Mouse (Mus musculus): ENCODE measurements around the gene Wdr11. TPM values are rescaled to one million over a fixed set of nuclear protein-coding genes. Genes with fewer than 3 reads are reported as not detected.
A peak's percentile ranks its signal among the peaks of the same experiment; 100 is the strongest.

The Wdr11 gene
- polyA plus RNA-seq, 1 experiment from 2014 or later = 47.4 TPM

GRCm38 (mm10) chr7:129675852-129676251 is 84.2 kb downstream of the Wdr11 start:
- H3K27ac ChIP-seq = no peak overlapping the region
- 95% methylated on average over 6 of the region's 6 CpGs for WGBS
- H3K4me1 ChIP-seq = peaks cover 34% of the 10 kb centered on the region
- no peaks in the 10 kb centered on the region for H3K36me3 ChIP-seq
- DNase-seq (ENCODE audit: low spot score) = no peak
- no peaks in the 10 kb centered on the region for H3K9me3 ChIP-seq (replicated peaks)
- H3K27me3 ChIP-seq (ENCODE audit: low read depth, poor library complexity, severe bottlenecking) = peaks cover 16% of the 10 kb centered on the region
- H3K4me3 ChIP-seq = no peak overlapping the region

DNA sequence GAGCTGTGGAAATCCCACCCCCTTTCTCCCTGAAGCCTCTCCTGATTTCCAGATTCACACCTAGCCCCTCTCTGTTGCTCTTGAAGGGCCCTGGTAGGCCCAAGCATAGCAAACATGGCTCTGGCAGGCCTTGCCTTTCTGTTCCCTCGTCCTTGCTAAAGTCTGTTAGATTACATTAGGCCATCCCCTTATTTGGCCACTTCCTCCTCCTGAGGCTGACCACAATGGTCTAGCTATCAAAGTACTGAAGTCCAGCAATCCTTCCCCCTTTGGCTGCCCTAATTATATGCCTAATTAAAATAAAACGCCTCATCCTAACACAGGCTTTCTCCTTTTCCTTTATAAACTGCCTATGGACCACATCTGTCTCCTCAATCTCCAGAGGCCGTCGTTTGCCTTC is 85.5 kb downstream of the Wdr11 start:
- DNase-seq (ENCODE audit: low spot score) = no peak
- WGBS = 71% methylated on average over 4 of the region's 4 CpGs
- H3K4me1 ChIP-seq = peaks cover 43% of the 10 kb centered on the region
- H3K9me3 ChIP-seq (replicated peaks) = no peaks in the 10 kb centered on the region
- no peaks in the 10 kb centered on the region for H3K36me3 ChIP-seq
- no peak overlapping the region for H3K4me3 ChIP-seq
- no peak overlapping the region; the same call in 1 of the 2 replicates for H3K27ac ChIP-seq
- peaks cover 25% of the 10 kb centered on the region for H3K27me3 ChIP-seq (ENCODE audit: low read depth, poor library complexity, severe bottlenecking)

DNA sequence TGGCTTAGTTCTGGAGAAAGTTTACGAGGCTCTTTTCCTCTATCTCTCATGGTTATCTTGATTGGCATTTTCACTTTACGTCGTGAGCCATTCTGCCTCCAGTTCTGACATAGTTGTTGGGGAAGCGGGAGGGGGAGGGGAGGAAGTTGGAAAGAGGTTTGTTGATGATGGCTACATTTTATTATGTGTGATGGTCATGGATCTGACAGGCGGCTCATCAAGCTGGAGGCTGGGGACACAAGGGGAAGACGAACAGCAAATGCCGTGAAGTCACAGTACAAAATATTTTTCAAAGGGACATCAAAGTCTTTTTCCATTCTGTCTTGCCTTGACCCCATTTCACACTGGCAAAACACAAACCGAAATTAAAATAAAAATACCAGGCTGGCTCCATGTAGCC is 86.8 kb downstream of the Wdr11 start:
- Histone ChIP-seq H3K27me3 (ENCODE audit: low read depth, poor library complexity, severe bottlenecking) (peaks cover 29% of the 10 kb centered on the region), H3K36me3 (no peaks in the 10 kb centered on the region), H3K27ac (peak overlapping the region; percentile 61), H3K4me3 (no peak overlapping the region), H3K4me1 (peaks cover 52% of the 10 kb centered on the region), H3K9me3 (replicated peaks) (no peaks in the 10 kb centered on the region)
- WGBS = 18% methylated on average over 8 of the region's 8 CpGs
- DNase-seq (ENCODE audit: low spot score) = no peak

DNA sequence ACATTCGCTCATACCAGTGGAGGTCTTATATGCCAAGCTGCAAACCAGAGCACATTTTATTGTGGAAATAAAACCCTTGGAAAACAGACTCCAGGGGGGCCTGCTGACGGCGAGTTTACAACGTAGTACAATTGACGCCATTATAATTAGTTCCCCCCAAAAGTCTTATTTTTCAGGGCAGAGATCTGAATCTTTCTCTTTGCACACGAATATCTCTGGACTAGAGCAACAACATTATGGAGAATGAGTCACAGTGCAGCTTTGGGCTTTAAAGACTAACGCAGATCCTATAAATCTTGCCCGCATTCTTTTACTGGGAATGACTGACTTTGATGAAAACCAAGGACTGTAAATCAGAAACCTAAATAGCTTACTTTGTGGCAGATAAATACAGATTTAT is 87.3 kb downstream of the Wdr11 start:
- Histone ChIP-seq H3K27ac (peak overlapping the region; percentile 51; the same call in 1 of the 2 replicates), H3K36me3 (no peaks in the 10 kb centered on the region), H3K4me3 (no peak overlapping the region), H3K4me1 (peaks cover 53% of the 10 kb centered on the region), H3K27me3 (ENCODE audit: low read depth, poor library complexity, severe bottlenecking) (peaks cover 29% of the 10 kb centered on the region), H3K9me3 (replicated peaks) (no peaks in the 10 kb centered on the region)
- WGBS = 19% methylated on average over 8 of the region's 8 CpGs
- no peak for DNase-seq (ENCODE audit: low spot score)

- 25% methylated on average over 10 of the region's 10 CpGs for WGBS
- Histone ChIP-seq H3K4me3 (no peak overlapping the region), H3K27me3 (ENCODE audit: low read depth, poor library complexity, severe bottlenecking) (peaks cover 25% of the 10 kb centered on the region), H3K36me3 (no peaks in the 10 kb centered on the region), H3K27ac (peak overlapping the region; percentile 68), H3K4me1 (peaks cover 58% of the 10 kb centered on the region), H3K9me3 (replicated peaks) (no peaks in the 10 kb centered on the region)
- peak; percentile 79 for DNase-seq (ENCODE audit: low spot score)
Measured at GRCm38 (mm10) chr7:129680534-129681210, 89.0 kb downstream of the Wdr11 start.

DNA sequence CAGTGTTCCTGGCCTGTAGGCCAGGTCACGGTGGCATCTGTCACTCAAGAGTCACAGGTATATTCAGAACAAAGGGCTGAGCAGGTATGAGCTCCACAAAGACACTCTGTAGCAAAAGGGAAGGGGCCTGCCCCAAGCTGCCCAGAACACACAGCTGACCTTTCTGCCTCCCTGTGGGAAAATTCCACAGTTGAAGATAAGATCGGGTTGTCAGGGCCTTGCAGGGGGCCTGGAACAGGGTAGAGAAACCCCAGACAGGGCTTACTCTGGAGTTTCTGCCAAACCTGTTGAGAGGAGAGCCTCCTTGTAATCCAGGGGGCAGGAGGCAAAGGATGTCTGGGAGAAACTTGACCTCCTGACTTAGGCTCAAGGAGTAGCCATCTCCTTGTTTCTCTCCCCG is 90.9 kb downstream of the Wdr11 start:
- WGBS = 60% methylated on average over 3 of the region's 3 CpGs
- no peak for DNase-seq (ENCODE audit: low spot score)
- Histone ChIP-seq H3K4me3 (no peak overlapping the region), H3K4me1 (peaks cover 59% of the 10 kb centered on the region), H3K27ac (0 out of 2 replicates have a peak overlapping the region, but pooled peaks have one; percentile 19), H3K9me3 (replicated peaks) (no peaks in the 10 kb centered on the region), H3K27me3 (ENCODE audit: low read depth, poor library complexity, severe bottlenecking) (peaks cover 14% of the 10 kb centered on the region; the same call in 1 of the 2 replicates), H3K36me3 (no peaks in the 10 kb centered on the region)

GRCm38 (mm10) chr7:129685326-129685725 is 93.7 kb downstream of the Wdr11 start:
- WGBS = 81% methylated on average over 5 of the region's 5 CpGs

More at GRCm38 (mm10) chr7:129685326-129685725, 93.7 kb downstream of the Wdr11 start:
- H3K27me3 ChIP-seq (ENCODE audit: low read depth, poor library complexity, severe bottlenecking) = peaks cover 14% of the 10 kb centered on the region; the same call in 1 of the 2 replicates
- no peaks in the 10 kb centered on the region for H3K36me3 ChIP-seq
- H3K27ac ChIP-seq = 0 out of 2 replicates have a peak overlapping the region, but pooled peaks have one; percentile 7
- H3K4me3 ChIP-seq = no peak overlapping the region
- peak; percentile 28 for DNase-seq (ENCODE audit: low spot score)
- no peaks in the 10 kb centered on the region for H3K9me3 ChIP-seq (replicated peaks)
- H3K4me1 ChIP-seq = peaks cover 39% of the 10 kb centered on the region
